Mouse (Mus musculus) c-Kit-negative CD71-positive TER-119-positive erythroid progenitor cells, embryonic 14.5 days (primary cell): Measurements from ENCODE around the gene Gabpb1.
"Not testable (repeated sequence)": the region's sequence is repeated elsewhere in the genome, so short reads cannot be mapped to it uniquely, and the experiment has no call there.

Experiments
- DNase-seq: peaks from one replicate; pipeline ENCODE4 v3.0.0-alpha.2; 2013; ENCODE audit warnings: low read depth, low spot score

Gabpb1 gene

DNA sequence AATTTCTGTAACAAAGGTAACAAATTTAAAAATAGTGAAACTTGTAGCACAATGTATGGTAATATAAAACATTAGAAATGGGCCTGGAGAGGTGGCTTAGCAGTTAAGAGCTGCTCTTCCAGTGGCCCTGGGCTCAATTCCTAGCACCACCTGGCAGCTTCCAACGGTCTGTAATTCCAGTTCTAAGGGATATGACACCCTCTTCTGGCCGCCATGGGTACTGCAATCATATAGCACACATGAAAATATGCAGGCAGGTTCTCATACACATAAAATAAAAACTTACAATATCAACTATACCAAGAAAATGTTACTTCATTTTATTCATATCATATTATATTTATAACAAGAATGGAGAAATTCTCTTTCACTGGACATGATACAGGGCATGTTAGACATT is 35.8 kb downstream of the Gabpb1 start:
- no peak for DNase-seq

DNA sequence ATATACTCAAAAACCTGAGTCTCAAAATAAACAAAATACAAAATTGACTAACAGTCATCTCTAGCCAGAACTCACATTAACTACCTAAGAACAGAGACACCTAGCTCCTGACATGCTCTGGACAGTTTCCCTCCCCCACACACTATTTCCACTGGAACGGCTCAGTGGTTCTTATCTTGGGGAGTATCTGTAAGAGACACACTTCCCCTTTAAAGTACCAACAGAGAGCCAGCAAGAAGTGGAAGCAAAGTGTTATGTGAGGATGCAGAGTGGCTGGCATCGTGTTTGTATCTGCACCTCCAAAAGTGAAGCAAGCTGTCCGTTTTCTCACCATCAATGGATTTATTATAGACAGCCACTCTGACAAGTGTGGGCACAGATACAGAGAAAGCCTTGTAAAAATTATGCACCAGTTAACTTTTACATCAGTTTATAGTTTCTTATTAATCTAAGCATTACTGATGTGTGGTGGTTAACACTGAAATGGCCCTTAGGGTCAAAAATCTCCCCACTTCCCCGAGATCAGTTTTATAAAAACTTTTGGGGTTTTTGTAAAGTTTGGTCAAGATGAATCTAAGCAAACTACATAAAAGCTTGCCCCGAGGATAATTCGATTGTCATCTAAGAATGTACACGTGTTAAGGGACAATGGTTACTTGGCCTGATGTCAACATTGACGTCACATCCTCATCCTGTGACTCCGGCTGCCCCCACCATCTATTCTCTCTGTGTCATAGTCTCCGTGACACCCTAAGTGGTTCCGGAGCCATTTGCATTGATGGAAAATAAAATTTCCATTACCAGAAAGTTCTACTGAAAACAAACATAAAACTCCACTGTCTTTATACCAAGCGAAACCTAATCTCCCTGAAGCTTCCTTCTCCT is 40.0 kb downstream of the Gabpb1 start:
- no peak for DNase-seq

- no peak for DNase-seq
These were observed 43.0 kb downstream of the Gabpb1 start for GRCm38 (mm10) chr2:126633165-126633564.

- DNase-seq = no peak
These were observed 47.6 kb downstream of the Gabpb1 start for GRCm38 (mm10) chr2:126628455-126628995.

DNA sequence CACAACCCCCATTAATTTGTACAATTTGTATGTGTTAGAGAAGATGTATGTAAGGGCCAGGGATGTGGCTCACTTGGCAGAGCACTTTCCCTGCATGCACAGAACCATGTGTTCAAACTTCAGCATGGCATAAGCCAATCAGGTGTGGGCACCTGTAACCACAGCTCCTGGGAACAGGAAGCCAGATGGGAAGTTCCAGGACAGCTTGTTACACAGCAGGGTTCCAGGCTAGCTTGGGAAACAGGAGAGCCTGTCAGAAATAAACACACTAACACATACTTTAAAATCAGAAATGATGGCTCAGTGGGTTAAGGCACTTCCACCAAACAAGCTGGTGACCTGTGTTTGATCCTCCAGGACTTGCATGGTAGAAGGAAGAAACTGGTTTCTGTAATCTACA is 53.0 kb downstream of the Gabpb1 start:
- no peak for DNase-seq

- DNase-seq = no peak
These were observed 53.7 kb downstream of the Gabpb1 start for GRCm38 (mm10) chr2:126622455-126622854.

DNA sequence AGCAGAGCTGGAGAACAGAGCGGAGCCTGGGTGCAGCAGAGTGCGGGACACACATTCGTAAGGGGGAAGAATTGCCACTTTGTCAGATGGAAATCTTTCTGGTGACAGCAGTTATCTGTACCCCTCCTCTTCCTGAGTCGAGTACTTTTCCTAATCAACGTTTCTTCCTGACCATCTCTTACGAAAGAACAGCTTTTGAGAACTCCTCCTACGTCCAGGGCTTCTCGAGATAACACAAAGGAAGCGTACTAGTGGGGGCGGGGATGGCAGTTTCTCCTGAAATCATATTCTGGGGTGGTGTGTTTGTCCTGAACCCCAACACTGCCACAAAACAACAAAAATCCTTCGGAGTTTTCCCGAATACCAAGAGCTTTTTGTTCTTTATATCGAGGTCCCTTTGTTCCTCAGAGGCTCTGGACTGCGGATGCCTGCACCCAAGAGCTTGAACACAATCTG is 56.9 kb downstream of the Gabpb1 start, which contains the start of gene Hdc:
Hdc (minus strand) TSS at position 51 of the 456 bp plus-strand sequence.
- no peak for DNase-seq

- no peak for DNase-seq
These were observed 57.5 kb downstream of the Gabpb1 start for GRCm38 (mm10) chr2:126618470-126619179.

DNA sequence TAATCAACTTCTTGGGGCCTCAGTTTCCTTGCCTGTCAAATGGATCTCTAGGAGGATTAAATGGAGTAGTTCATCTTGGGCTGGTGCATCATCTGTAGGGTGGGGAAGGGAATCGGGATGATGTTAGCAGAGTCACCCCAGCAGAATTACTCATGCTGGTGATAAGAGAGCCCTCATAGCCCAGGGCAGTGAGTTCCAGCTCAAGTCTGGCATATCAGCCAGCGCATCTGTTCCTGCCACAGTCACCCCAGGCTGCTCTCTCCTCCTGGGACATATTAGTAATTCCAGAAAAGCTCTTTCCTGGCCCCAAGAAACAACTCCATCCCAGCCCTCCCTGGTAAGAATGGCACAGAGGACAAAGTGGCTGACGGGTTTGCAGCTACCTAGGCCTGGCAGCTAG is 60.8 kb downstream of the Gabpb1 start:
- DNase-seq = no peak

- not testable (repeated sequence) for DNase-seq
These were observed 66.5 kb downstream of the Gabpb1 start for GRCm38 (mm10) chr2:126609600-126609999.

GRCm38 (mm10) chr2:126607553-126608203 is 68.5 kb downstream of the Gabpb1 start:
- DNase-seq = no peak

- DNase-seq = no peak
These were observed 69.5 kb downstream of the Gabpb1 start for GRCm38 (mm10) chr2:126606688-126607062.

- DNase-seq = no peak
These were observed 70.0 kb downstream of the Gabpb1 start for GRCm38 (mm10) chr2:126606061-126606687.

GRCm38 (mm10) chr2:126601918-126602600 is 74.1 kb downstream of the Gabpb1 start:
- no peak for DNase-seq

GRCm38 (mm10) chr2:126600533-126600932 is 75.6 kb downstream of the Gabpb1 start:
- no peak for DNase-seq

GRCm38 (mm10) chr2:126599005-126599404 is 77.1 kb downstream of the Gabpb1 start:
- no peak for DNase-seq

DNA sequence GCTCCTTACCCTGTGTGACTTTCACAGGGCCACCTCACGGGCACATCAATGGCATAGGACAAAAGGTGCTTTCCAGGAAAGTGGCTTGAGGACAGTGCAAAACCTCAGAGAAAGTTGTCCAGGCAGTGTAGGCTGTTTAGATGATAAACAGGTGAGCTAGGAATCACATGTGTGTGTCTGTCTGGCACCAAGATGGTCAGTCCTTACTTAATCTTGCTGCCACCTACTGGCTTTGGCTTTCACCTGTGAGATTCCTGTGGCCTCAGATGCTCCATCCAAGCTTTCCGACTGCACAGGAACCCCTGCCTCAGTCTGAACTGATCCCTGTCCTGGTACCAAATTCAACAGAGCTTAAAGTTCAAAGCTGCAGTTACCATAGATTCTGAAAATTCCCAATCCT is 77.8 kb downstream of the Gabpb1 start:
- DNase-seq = no peak

DNA sequence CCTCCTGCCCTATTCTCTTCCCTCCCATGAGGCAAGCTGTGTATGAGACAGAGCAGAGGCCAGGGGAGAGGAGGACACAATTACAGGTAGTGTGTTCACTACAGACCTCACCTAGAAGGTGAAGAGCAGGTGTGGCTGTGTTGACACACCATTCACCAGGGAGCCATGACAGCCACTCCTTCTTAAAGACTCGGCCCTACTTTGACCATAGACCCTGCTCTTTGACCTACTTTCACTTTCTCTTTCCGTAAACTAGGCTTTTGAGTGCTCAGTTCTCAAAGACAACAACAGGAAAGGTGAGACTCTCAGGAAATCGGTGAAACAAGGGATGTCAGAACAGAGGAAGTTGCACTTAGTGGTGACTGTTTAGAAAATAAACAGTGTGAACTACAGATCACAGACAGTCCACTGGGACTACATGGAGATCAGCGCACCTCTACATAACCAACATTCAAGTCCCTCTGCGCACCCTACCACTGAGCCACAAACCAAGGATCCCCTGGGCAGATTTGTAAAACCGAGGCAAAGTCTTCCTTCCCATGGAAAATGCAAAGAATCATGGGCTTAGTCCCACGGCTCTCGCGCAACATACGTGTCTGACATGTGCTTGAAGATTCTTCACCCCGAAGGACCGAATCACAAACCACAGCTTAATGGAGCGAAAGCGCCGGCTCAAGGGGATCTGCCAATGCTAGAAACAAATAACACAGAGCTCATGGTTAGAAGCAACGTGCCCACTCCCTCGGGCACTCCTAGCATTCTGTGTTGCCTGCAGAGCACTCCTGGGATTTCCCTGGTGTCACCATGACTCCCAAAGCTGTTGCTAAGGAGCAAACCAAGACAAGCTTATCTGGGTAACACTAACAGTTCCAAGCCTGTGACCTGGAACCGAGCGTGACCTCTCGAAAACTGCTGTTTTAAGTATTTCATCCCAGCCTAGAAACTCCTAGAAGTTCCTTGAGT is 78.6 kb downstream of the Gabpb1 start:
- no peak for DNase-seq

DNA sequence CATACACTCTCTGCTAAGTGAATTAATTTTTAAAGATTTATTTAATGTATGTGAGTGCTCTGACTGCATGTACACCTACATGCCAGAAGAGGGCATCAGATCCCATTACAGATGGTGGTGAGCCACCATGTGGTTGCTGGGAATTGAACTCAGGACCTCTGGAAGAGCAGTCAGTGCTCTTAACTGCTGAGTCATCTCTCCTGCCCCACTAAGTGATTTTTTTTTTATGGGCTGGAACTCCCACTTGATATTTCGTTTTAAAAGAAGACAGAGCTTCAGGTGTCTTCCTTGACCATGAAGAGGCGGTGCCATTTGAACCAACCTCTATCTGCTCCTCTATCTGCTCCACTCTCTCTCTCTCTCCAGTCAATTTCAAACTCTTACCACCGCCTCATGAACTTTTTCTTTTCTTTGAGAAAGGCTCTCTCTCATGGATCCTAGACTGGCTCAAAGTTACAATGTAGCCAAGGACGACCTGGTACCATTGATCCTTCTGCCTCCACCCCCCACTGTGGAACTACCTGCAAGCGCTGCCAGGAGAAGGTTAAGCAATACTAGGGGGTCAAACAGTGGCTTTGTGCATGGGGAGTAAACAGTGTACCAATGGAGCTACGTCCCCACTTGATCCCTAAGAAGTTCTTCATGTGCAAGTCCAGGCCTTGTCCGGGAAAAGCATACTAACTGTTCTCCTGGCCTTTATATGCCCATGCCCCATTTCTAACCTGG is 79.6 kb downstream of the Gabpb1 start:
- DNase-seq = no peak
